Mouse (Mus musculus): ENCODE results near the gene Ddx6. TPM values are rescaled to one million over a fixed set of nuclear protein-coding genes. Genes with fewer than 3 reads are reported as not detected.

Ddx6 gene
- total and polyA plus RNA-seq, 2 experiments from 2014 or later, result 18.3 to 76.2 TPM

- no peaks in the 10 kb centered on the region for H3K27me3 ChIP-seq (ENCODE audit: insufficient read depth, low read length)
- H3K27ac ChIP-seq (ENCODE audit: low read depth, low read length), result peak overlapping the region; percentile 21; the same call in 1 of the 2 replicates
- no peak overlapping the region for H3K9ac ChIP-seq
- peak; percentile 99 for TF ChIP-seq CTCF (IDR thresholded peaks at IDR 0.05; ENCODE audit: low read depth)
- no peak overlapping the region for H3K4me2 ChIP-seq (ENCODE audit: low read depth)
- 35% methylated on average over 14 of the region's 14 CpGs for WGBS
- H3K9me3 ChIP-seq (ENCODE audit: low read length), result no peaks in the 10 kb centered on the region
- H3K36me3 ChIP-seq (ENCODE audit: insufficient read depth), result peaks cover 23% of the 10 kb centered on the region
- H3K4me1 ChIP-seq (ENCODE audit: insufficient read depth), result no peaks in the 10 kb centered on the region
- no peak overlapping the region for H3K4me3 ChIP-seq (ENCODE audit: low read depth, low read length)
- DNase-seq, result peak; percentile 89
- ATAC-seq, result peak; percentile 75
These were observed 80.9 kb downstream of the Ddx6 start for GRCm38 (mm10) chr9:44685346-44686330.

DNA sequence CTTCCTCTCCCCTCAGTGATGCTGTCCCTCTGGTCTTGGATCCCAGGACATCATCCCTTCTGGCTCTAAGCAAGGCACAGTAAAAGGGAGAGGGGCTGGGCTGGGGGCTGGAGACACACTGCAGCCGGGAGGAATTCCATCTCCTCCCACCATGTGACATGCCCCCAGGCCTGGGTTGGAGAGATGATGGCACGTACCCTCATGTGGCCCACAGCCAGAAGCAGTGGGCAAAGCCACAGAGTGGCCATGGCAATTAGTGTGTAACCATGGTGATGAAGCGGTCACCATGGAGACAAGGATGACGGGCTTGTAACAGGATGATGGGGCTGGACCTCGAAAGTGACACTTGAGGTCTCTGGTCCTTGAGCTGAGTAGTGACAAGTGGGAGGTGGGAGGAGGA lies 81.9 kb downstream of the Ddx6 start:
- 20% methylated on average over 5 of the region's 5 CpGs for WGBS
- 0 out of 2 replicates have a peak overlapping the region, but pooled peaks have one; percentile 21 for H3K27ac ChIP-seq (ENCODE audit: low read depth, low read length)
- H3K9ac ChIP-seq, result no peak overlapping the region
- peak; percentile 60 for ATAC-seq
- DNase-seq, result peak; percentile 68
- no peaks in the 10 kb centered on the region for H3K9me3 ChIP-seq (ENCODE audit: low read length)
- H3K4me3 ChIP-seq (ENCODE audit: low read depth, low read length), result no peak overlapping the region
- TF ChIP-seq CTCF (IDR thresholded peaks at IDR 0.05; ENCODE audit: low read depth), result no peak
- H3K27me3 ChIP-seq (ENCODE audit: insufficient read depth, low read length), result no peaks in the 10 kb centered on the region
- H3K36me3 ChIP-seq (ENCODE audit: insufficient read depth), result peaks cover 31% of the 10 kb centered on the region
- H3K4me2 ChIP-seq (ENCODE audit: low read depth), result no peak overlapping the region
- H3K4me1 ChIP-seq (ENCODE audit: insufficient read depth), result no peaks in the 10 kb centered on the region

- Histone ChIP-seq H3K36me3 (ENCODE audit: insufficient read depth) (peaks cover 38% of the 10 kb centered on the region), H3K9ac (no peak overlapping the region), H3K9me3 (ENCODE audit: low read length) (no peaks in the 10 kb centered on the region), H3K4me2 (ENCODE audit: low read depth) (no peak overlapping the region), H3K27me3 (ENCODE audit: insufficient read depth, low read length) (no peaks in the 10 kb centered on the region), H3K4me1 (ENCODE audit: insufficient read depth) (no peaks in the 10 kb centered on the region), H3K27ac (ENCODE audit: low read depth, low read length) (no peak overlapping the region), H3K4me3 (ENCODE audit: low read depth, low read length) (no peak overlapping the region)
- ATAC-seq (no peak), DNase-seq (no peak)
- 77% methylated on average over 9 of the region's 9 CpGs for WGBS
- no peak for TF ChIP-seq CTCF (IDR thresholded peaks at IDR 0.05; ENCODE audit: low read depth)
These were observed 83.3 kb downstream of the Ddx6 start for GRCm38 (mm10) chr9:44688013-44688412.

Other genes starting within 250 kb of the Ddx6 start
- gene Vps11, start 243.2 kb upstream of the Ddx6 start, total RNA-seq (2014; rRNA removed), result 37.6 and 39.1 TPM in 2 replicates
- gene Vps11, start 243.2 kb upstream of the Ddx6 start, polyA plus RNA-seq (2015; fragmentation: Nextera tagmentation; extraction: Ambion mirVana), result 36.2 and 39.9 TPM in 2 replicates
- 51.8 and 59.0 TPM in 2 replicates for gene Hyou1, start 225.4 kb upstream of the Ddx6 start, total RNA-seq (2014; rRNA removed)
- 14.0 and 17.4 TPM in 2 replicates for gene Hyou1, start 225.4 kb upstream of the Ddx6 start, polyA plus RNA-seq (2015; fragmentation: Nextera tagmentation; extraction: Ambion mirVana)
- 51.6 and 69.5 TPM in 2 replicates for gene Slc37a4, start 208.0 kb upstream of the Ddx6 start, total RNA-seq (2014; rRNA removed)
- 32.3 and 39.4 TPM in 2 replicates for gene Slc37a4, start 208.0 kb upstream of the Ddx6 start, polyA plus RNA-seq (2015; fragmentation: Nextera tagmentation; extraction: Ambion mirVana)
- gene Rps25, start 197.8 kb upstream of the Ddx6 start, total RNA-seq (2014; rRNA removed), result 704 and 1,244 TPM in 2 replicates
- 1,723 and 2,412 TPM in 2 replicates for gene Rps25, start 197.8 kb upstream of the Ddx6 start, polyA plus RNA-seq (2015; fragmentation: Nextera tagmentation; extraction: Ambion mirVana)
- 195 and 237 TPM in 2 replicates for gene Trappc4, start 197.3 kb upstream of the Ddx6 start, total RNA-seq (2014; rRNA removed)
- 369 and 397 TPM in 2 replicates for gene Trappc4, start 197.3 kb upstream of the Ddx6 start, polyA plus RNA-seq (2015; fragmentation: Nextera tagmentation; extraction: Ambion mirVana)
- gene Ccdc84, start 186.3 kb upstream of the Ddx6 start, total RNA-seq (2014; rRNA removed), result 24.4 and 24.5 TPM in 2 replicates
- gene Ccdc84, start 186.3 kb upstream of the Ddx6 start, polyA plus RNA-seq (2015; fragmentation: Nextera tagmentation; extraction: Ambion mirVana), result 20.1 and 25.2 TPM in 2 replicates
- not detected in 2 replicates for gene Foxr1, start 163.8 kb upstream of the Ddx6 start, total RNA-seq (2014; rRNA removed)
- gene Foxr1, start 163.8 kb upstream of the Ddx6 start, polyA plus RNA-seq (2015; fragmentation: Nextera tagmentation; extraction: Ambion mirVana), result not detected in 2 replicates
- gene Upk2, start 149.9 kb upstream of the Ddx6 start, total RNA-seq (2014; rRNA removed), result not detected in 2 replicates
- gene Upk2, start 149.9 kb upstream of the Ddx6 start, polyA plus RNA-seq (2015; fragmentation: Nextera tagmentation; extraction: Ambion mirVana), result not detected in 2 replicates
- 29.2 and 38.7 TPM in 2 replicates for gene Bcl9l, start 122.1 kb upstream of the Ddx6 start, total RNA-seq (2014; rRNA removed)
- 9.3 and 13.0 TPM in 2 replicates for gene Bcl9l, start 122.1 kb upstream of the Ddx6 start, polyA plus RNA-seq (2015; fragmentation: Nextera tagmentation; extraction: Ambion mirVana)
- gene Cxcr5, start 43.0 kb upstream of the Ddx6 start, total RNA-seq (2014; rRNA removed), result not detected in 2 replicates
- not detected in 2 replicates for gene Cxcr5, start 43.0 kb upstream of the Ddx6 start, polyA plus RNA-seq (2015; fragmentation: Nextera tagmentation; extraction: Ambion mirVana)
- gene Treh, start 68.3 kb downstream of the Ddx6 start, total RNA-seq (2014; rRNA removed), result not detected in 2 replicates
- not detected in 2 replicates for gene Treh, start 68.3 kb downstream of the Ddx6 start, polyA plus RNA-seq (2015; fragmentation: Nextera tagmentation; extraction: Ambion mirVana)
- 106 and 129 TPM in 2 replicates for gene Phldb1, start 130.3 kb downstream of the Ddx6 start, total RNA-seq (2014; rRNA removed)
- 28.2 and 34.3 TPM in 2 replicates for gene Phldb1, start 130.3 kb downstream of the Ddx6 start, polyA plus RNA-seq (2015; fragmentation: Nextera tagmentation; extraction: Ambion mirVana)
- gene Arcn1, start 163.0 kb downstream of the Ddx6 start, total RNA-seq (2014; rRNA removed), result 107 and 113 TPM in 2 replicates
- 86.0 and 105 TPM in 2 replicates for gene Arcn1, start 163.0 kb downstream of the Ddx6 start, polyA plus RNA-seq (2015; fragmentation: Nextera tagmentation; extraction: Ambion mirVana)
- gene Ift46, start 163.0 kb downstream of the Ddx6 start, total RNA-seq (2014; rRNA removed), result 67.0 and 72.4 TPM in 2 replicates
- 158 and 166 TPM in 2 replicates for gene Ift46, start 163.0 kb downstream of the Ddx6 start, polyA plus RNA-seq (2015; fragmentation: Nextera tagmentation; extraction: Ambion mirVana)
- 11.8 and 12.8 TPM in 2 replicates for gene Tmem25, start 194.4 kb downstream of the Ddx6 start, total RNA-seq (2014; rRNA removed)
- 11.6 and 14.9 TPM in 2 replicates for gene Tmem25, start 194.4 kb downstream of the Ddx6 start, polyA plus RNA-seq (2015; fragmentation: Nextera tagmentation; extraction: Ambion mirVana)
- 0.69 and 2.6 TPM in 2 replicates for gene Ttc36, start 198.2 kb downstream of the Ddx6 start, total RNA-seq (2014; rRNA removed)
- 0.68 and 0.71 TPM in 2 replicates for gene Ttc36, start 198.2 kb downstream of the Ddx6 start, polyA plus RNA-seq (2015; fragmentation: Nextera tagmentation; extraction: Ambion mirVana)

All from forebrain, postnatal 0 days (tissue).